Mouse (Mus musculus): Measurements from ENCODE around the gene Ube2i. TPM values are rescaled to one million over a fixed set of nuclear protein-coding genes. Genes with fewer than 3 reads are reported as not detected.

Gene Ube2i
- polyA plus RNA-seq, 1 experiment from 2014 or later = 512 TPM

- WGBS = under 1% methylated on average over 45 of the region's 45 CpGs
- Histone ChIP-seq H3K36me3 (replicated peaks) (peaks cover 1% of the 10 kb centered on the region; the same call in 1 of the 2 replicates), H3K4me3 (peak overlapping the region; percentile 97), H3K27me3 (replicated peaks) (no peaks in the 10 kb centered on the region), H3K9me3 (no peaks in the 10 kb centered on the region), H3K4me2 (peak overlapping the region; percentile 79), H3K4me1 (peaks cover 37% of the 10 kb centered on the region), H3K27ac (peak overlapping the region; percentile 98), H3K9ac (peak overlapping the region; percentile 97)
- ATAC-seq (replicated peaks) = peak; percentile 88
Observed at GRCm38 (mm10) chr17:25273706-25274501, 518 bp downstream of the Ube2i start.

GRCm38 (mm10) chr17:25272951-25273705 lies 1.3 kb downstream of the Ube2i start:
- Histone ChIP-seq H3K4me2 (peak overlapping the region; percentile 79), H3K27ac (peak overlapping the region; percentile 98), H3K4me3 (peak overlapping the region; percentile 97), H3K9ac (peak overlapping the region; percentile 97), H3K27me3 (replicated peaks) (no peaks in the 10 kb centered on the region), H3K9me3 (no peaks in the 10 kb centered on the region), H3K36me3 (replicated peaks) (peaks cover 9% of the 10 kb centered on the region; the same call in 1 of the 2 replicates), H3K4me1 (peaks cover 37% of the 10 kb centered on the region)
- WGBS = under 1% methylated on average over 86 of the region's 92 CpGs
- ATAC-seq (replicated peaks) = peak; percentile 92

GRCm38 (mm10) chr17:25272326-25272725 lies 2.1 kb downstream of the Ube2i start:
- peaks cover 17% of the 10 kb centered on the region for H3K36me3 ChIP-seq (replicated peaks)
- H3K9ac ChIP-seq = peak overlapping the region; percentile 97
- H3K9me3 ChIP-seq = no peaks in the 10 kb centered on the region
- peak overlapping the region; percentile 97 for H3K4me3 ChIP-seq
- H3K27me3 ChIP-seq (replicated peaks) = no peaks in the 10 kb centered on the region
- under 1% methylated on average over 10 of the region's 10 CpGs for WGBS
- ATAC-seq (replicated peaks) = no peak
- peaks cover 37% of the 10 kb centered on the region for H3K4me1 ChIP-seq
- H3K27ac ChIP-seq = peak overlapping the region; percentile 98; the same call in 1 of the 2 replicates
- peak overlapping the region; percentile 79 for H3K4me2 ChIP-seq

GRCm38 (mm10) chr17:25270795-25271335 lies 3.6 kb downstream of the Ube2i start:
- Histone ChIP-seq H3K4me2 (peak overlapping the region; percentile 79; the same call in 1 of the 2 replicates), H3K4me3 (no peak overlapping the region), H3K27me3 (replicated peaks) (no peaks in the 10 kb centered on the region), H3K4me1 (peaks cover 37% of the 10 kb centered on the region), H3K27ac (no peak overlapping the region), H3K9ac (no peak overlapping the region), H3K36me3 (replicated peaks) (peaks cover 31% of the 10 kb centered on the region), H3K9me3 (no peaks in the 10 kb centered on the region)
- 89% methylated on average over 2 of the region's 2 CpGs for WGBS
- ATAC-seq (replicated peaks) = no peak

- Histone ChIP-seq H3K36me3 (replicated peaks) (peaks cover 69% of the 10 kb centered on the region), H3K9ac (no peak overlapping the region), H3K9me3 (no peaks in the 10 kb centered on the region), H3K4me3 (no peak overlapping the region), H3K4me2 (no peak overlapping the region), H3K27ac (no peak overlapping the region), H3K27me3 (replicated peaks) (no peaks in the 10 kb centered on the region), H3K4me1 (peaks cover 1% of the 10 kb centered on the region)
- ATAC-seq (replicated peaks) = no peak
- 68% methylated on average over 3 of the region's 3 CpGs for WGBS
Observed at GRCm38 (mm10) chr17:25264453-25264852, 10.0 kb downstream of the Ube2i start.

- H3K4me1 ChIP-seq = peaks cover 41% of the 10 kb centered on the region
- peaks cover 11% of the 10 kb centered on the region; the same call in 1 of the 2 replicates for H3K27me3 ChIP-seq (replicated peaks)
- no peak overlapping the region for H3K4me3 ChIP-seq
- no peak for ATAC-seq (replicated peaks)
- H3K9ac ChIP-seq = no peak overlapping the region
- WGBS = 48% methylated on average over 6 of the region's 6 CpGs
- no peaks in the 10 kb centered on the region for H3K9me3 ChIP-seq
- peaks cover 9% of the 10 kb centered on the region for H3K36me3 ChIP-seq (replicated peaks)
- no peak overlapping the region for H3K27ac ChIP-seq
- H3K4me2 ChIP-seq = no peak overlapping the region
Observed at GRCm38 (mm10) chr17:25257804-25258261, 16.6 kb downstream of the Ube2i start.

- ATAC-seq (replicated peaks) = no peak
- Histone ChIP-seq H3K4me2 (peak within 1 kb of the TSS; percentile 54), H3K27ac (no peak within 1 kb of the TSS), H3K36me3 (replicated peaks) (peaks cover 4% of the 10 kb centered on the region; the same call in 1 of the 2 replicates), H3K4me1 (peaks cover 57% of the 10 kb centered on the region), H3K9ac (peak within 1 kb of the TSS; percentile 14), H3K27me3 (replicated peaks) (peaks cover 11% of the 10 kb centered on the region; the same call in 1 of the 2 replicates), H3K9me3 (no peaks in the 10 kb centered on the region), H3K4me3 (peak within 1 kb of the TSS; percentile 27)
- 3% methylated on average over 35 of the region's 35 CpGs for WGBS
Observed at GRCm38 (mm10) chr17:25256140-25256754, 18.2 kb downstream of the Ube2i start, which contains the start of gene Baiap3. TSS of gene Baiap3 (minus strand) at chr17:25256364.

GRCm38 (mm10) chr17:25255110-25255509 lies 19.3 kb downstream of the Ube2i start:
- Histone ChIP-seq H3K36me3 (replicated peaks) (peaks cover 2% of the 10 kb centered on the region; the same call in 1 of the 2 replicates), H3K9ac (no peak overlapping the region), H3K4me3 (no peak overlapping the region), H3K4me1 (peaks cover 57% of the 10 kb centered on the region), H3K9me3 (no peaks in the 10 kb centered on the region), H3K4me2 (peak overlapping the region; percentile 54; the same call in 1 of the 2 replicates), H3K27me3 (replicated peaks) (peaks cover 11% of the 10 kb centered on the region; the same call in 1 of the 2 replicates), H3K27ac (no peak overlapping the region)
- ATAC-seq (replicated peaks) = no peak
- 66% methylated on average over 2 of the region's 2 CpGs for WGBS

GRCm38 (mm10) chr17:25253760-25254159 lies 20.7 kb downstream of the Ube2i start:
- Histone ChIP-seq H3K27me3 (replicated peaks) (peaks cover 11% of the 10 kb centered on the region; the same call in 1 of the 2 replicates), H3K9me3 (no peaks in the 10 kb centered on the region), H3K4me2 (peak overlapping the region; percentile 41), H3K9ac (no peak overlapping the region), H3K4me1 (peaks cover 57% of the 10 kb centered on the region), H3K27ac (peak overlapping the region; percentile 90), H3K4me3 (no peak overlapping the region), H3K36me3 (replicated peaks) (no peaks in the 10 kb centered on the region)
- WGBS = 3% methylated on average over 10 of the region's 10 CpGs
- peak; percentile 46 for ATAC-seq (replicated peaks)

- H3K27ac ChIP-seq = peak overlapping the region; percentile 90
- 16% methylated on average over 3 of the region's 3 CpGs for WGBS
- H3K9ac ChIP-seq = no peak overlapping the region; the same call in 1 of the 2 replicates
- H3K27me3 ChIP-seq (replicated peaks) = peaks cover 11% of the 10 kb centered on the region; the same call in 1 of the 2 replicates
- H3K4me3 ChIP-seq = no peak overlapping the region
- H3K9me3 ChIP-seq = no peaks in the 10 kb centered on the region
- ATAC-seq (replicated peaks) = peak; percentile 75
- H3K4me2 ChIP-seq = peak overlapping the region; percentile 41
- H3K36me3 ChIP-seq (replicated peaks) = no peaks in the 10 kb centered on the region
- peaks cover 51% of the 10 kb centered on the region for H3K4me1 ChIP-seq
Observed at GRCm38 (mm10) chr17:25252643-25253042, 21.8 kb downstream of the Ube2i start.

- Histone ChIP-seq H3K36me3 (replicated peaks) (no peaks in the 10 kb centered on the region), H3K9me3 (no peaks in the 10 kb centered on the region), H3K4me3 (no peak overlapping the region), H3K27ac (no peak overlapping the region), H3K9ac (no peak overlapping the region), H3K27me3 (replicated peaks) (0 out of 2 replicates have a peak, but pooled peaks cover 4% of the 10 kb centered on the region), H3K4me2 (no peak overlapping the region), H3K4me1 (peaks cover 39% of the 10 kb centered on the region)
- 76% methylated on average over 8 of the region's 8 CpGs for WGBS
- ATAC-seq (replicated peaks) = no peak
Observed at GRCm38 (mm10) chr17:25250181-25250835, 24.1 kb downstream of the Ube2i start.
